Mouse (Mus musculus) stomach, postnatal 0 days (tissue): Measurements from ENCODE around the gene Izumo2.
A peak's percentile ranks its signal among the peaks of the same experiment; 100 is the strongest.

Experiments
- CTCF ChIP-seq: IDR thresholded peaks from 2 replicates; pipeline ENCODE4 v1.5.1; 2016; ENCODE audit warnings: antibody characterized with exemption, low read depth, mild to moderate bottlenecking, moderate library complexity
- EP300 ChIP-seq: optimal IDR thresholded peaks from 2 replicates; pipeline ENCODE3; 2016; ENCODE audit warnings: antibody characterized with exemption

DNA sequence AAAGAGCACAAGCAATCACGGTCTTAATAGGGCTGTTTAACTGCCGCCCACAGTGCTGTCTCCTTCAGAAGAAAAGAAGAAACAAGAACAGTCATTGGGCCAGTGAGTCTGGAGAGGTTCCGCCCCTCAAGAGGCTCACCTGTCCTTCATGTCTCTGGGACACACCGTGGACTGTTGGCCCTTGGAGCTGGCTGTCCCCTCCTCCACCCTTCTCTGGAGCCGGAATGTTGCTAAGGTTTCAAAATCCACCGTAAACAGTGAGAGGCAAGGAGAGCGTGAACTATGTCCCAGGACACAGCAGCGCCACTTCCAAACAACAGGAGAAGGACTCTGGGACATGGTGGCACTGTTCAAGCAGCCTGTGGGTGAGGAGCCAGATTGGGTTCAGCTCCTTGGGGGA lies 24.9 kb upstream of the Izumo2 start:
- TF ChIP-seq CTCF: 0 out of 2 replicates have a peak, but pooled peaks have one; percentile 12
- TF ChIP-seq EP300: no peak
